10 mouse cellular contexts compared by ENCODE assay signal in the genomic region with DNA sequence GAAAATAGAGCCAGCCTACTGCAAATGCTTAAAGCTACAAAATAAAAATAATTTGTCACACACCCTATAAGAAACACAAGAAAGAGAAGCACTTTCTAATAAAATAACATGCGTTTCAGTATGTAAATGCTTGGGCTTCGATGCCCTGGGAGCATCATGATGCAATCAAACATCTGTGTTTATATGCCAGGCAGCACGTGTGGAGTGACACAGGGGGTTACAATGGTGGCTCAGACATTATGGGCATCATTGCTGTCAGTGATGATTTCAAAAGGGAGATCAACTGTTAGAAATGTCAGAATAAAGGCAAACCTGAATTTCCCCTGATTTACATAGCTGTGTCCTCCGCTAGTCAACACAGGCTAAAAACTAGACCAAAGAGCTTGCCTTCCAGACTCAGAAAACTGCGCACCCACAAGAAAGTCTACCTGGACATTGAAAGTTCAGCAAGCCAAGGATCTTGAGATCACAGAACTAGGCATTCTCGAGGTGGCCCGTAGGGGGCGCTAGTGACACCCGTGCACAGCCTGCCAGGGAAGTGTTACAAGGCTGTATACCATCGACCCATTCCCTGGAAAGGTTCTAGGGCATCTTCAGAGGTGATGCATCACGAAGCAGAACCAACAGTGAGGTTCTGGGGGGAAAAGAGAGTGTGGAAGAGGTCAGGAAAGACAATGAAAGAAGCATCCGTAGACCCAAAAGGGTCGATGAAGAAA. TPM values are rescaled to one million over a fixed set of nuclear protein-coding genes. Genes with fewer than 3 reads are reported as not detected.
A peak's percentile ranks its signal among the peaks of the same experiment; 100 is the strongest.
DNase-seq lines count a peak whose midpoint lies in the region; ATAC-seq and TF ChIP-seq lines count a peak whose summit lies in the region.
"Had no signal": no experiment of that assay in that cellular context is flagged by ENCODE, and none has a peak within 500 bp of the region (broad histone marks: within the 10 kb centered on the region; RNA-seq: fewer than 3 reads in every experiment).

No protein-coding gene starts in this region.

- no peaks in the 10 kb centered on the region for H3K9me3 ChIP-seq in stomach, postnatal 0 days (ENCODE audit: control insufficient read depth, low read length)
- H3K9me3 ChIP-seq: heart, embryonic 13.5 days; stomach, embryonic 15.5 days had no signal

- H3K4me2 ChIP-seq in stomach, postnatal 0 days (replicated peaks; ENCODE audit: low read depth): no peak overlapping the region
- H3K4me2 ChIP-seq: heart, embryonic 13.5 days; stomach, embryonic 15.5 days had no signal

- TF ChIP-seq EP300 in stomach, postnatal 0 days (optimal IDR thresholded peaks at IDR 0.05): no peak

- H3K36me3 ChIP-seq in stomach, postnatal 0 days (ENCODE audit: control insufficient read depth, insufficient read depth, low read length): no peaks in the 10 kb centered on the region
- H3K36me3 ChIP-seq: heart, embryonic 13.5 days; stomach, embryonic 15.5 days had no signal

- 49% methylated on average over 13 of the region's 13 CpGs for WGBS in stomach, postnatal 0 days

- H3K4me3 ChIP-seq in stomach, postnatal 0 days (ENCODE audit: low read depth, low read length): no peak overlapping the region
- H3K4me3 ChIP-seq: heart, embryonic 13.5 days; stomach, embryonic 15.5 days had no signal

- ATAC-seq in erythroid progenitor cell, adult 5-6 weeks (replicated peaks; ENCODE audit: low FRiP score, poor library complexity, severe bottlenecking): 0 out of 2 replicates have a peak, but pooled peaks have one; percentile 52
- no peak for ATAC-seq in stomach, postnatal 0 days (ENCODE audit: low FRiP score, low TSS enrichment)

- DNase-seq in heart, postnatal 10 days: peak; percentile 14 to 39
- no peak for DNase-seq in heart, adult 8-10 months (ENCODE audit: low spot score)
- peak; percentile 41 for DNase-seq in 416B (ENCODE audit: low read depth)
- peak; percentile 59 for DNase-seq in ZHBTc4 (ENCODE audit: low read depth, low spot score)
- DNase-seq in stomach, postnatal 0 days (ENCODE audit: low spot score): peak; percentile 58
- no peak for DNase-seq in frontal cortex, postnatal 36 days (ENCODE audit: low spot score in 2 of 2)
- no peak for DNase-seq in left cerebral cortex, postnatal 36 days (ENCODE audit: low spot score in 2 of 2)

- H3K4me1 ChIP-seq in stomach, postnatal 0 days (replicated peaks; ENCODE audit: control insufficient read depth, insufficient read depth): no peaks in the 10 kb centered on the region
- H3K4me1 ChIP-seq: heart, embryonic 13.5 days; stomach, embryonic 15.5 days had no signal

- peak; percentile 77 for TF ChIP-seq CTCF in stomach, postnatal 0 days (IDR thresholded peaks at IDR 0.05; ENCODE audit: low read depth)

- intact Hi-C loops in heart, postnatal 10 days (cut with DNase I): no loop called here
- intact Hi-C loops in left cerebral cortex, postnatal 36 days (cut with DNase I): no loop called here

- no peak overlapping the region for H3K9ac ChIP-seq in stomach, postnatal 0 days (ENCODE audit: low read length)
- H3K9ac ChIP-seq: heart, embryonic 13.5 days; stomach, embryonic 15.5 days had no signal

- H3K27me3 ChIP-seq in stomach, postnatal 0 days (ENCODE audit: control insufficient read depth, insufficient read depth, low read length): no peaks in the 10 kb centered on the region
- H3K27me3 ChIP-seq: heart, embryonic 13.5 days; stomach, embryonic 15.5 days had no signal

- no peak overlapping the region for H3K27ac ChIP-seq in stomach, postnatal 0 days (replicated peaks)
- H3K27ac ChIP-seq: heart, embryonic 13.5 days; stomach, embryonic 15.5 days had no signal

RNA-seq across cellular contexts. Expression of a gene that starts 35.0 kb away (rescaled TPM):
- total RNA-seq in heart, postnatal 10 days (2021): under 1 TPM; 0.15 to 0.17 TPM
- under 1 TPM in 1 of 4 experiments, not detected in 3; 0.13 TPM for total RNA-seq in heart, adult 8-10 months (2022)
- not detected in 2 replicates for total RNA-seq in erythroid progenitor cell, adult 5-6 weeks (2015; ENCODE audit: low replicate concordance)
- total RNA-seq in erythroid progenitor cell, adult 5-6 weeks (2017; ENCODE audit: low replicate concordance): not detected in 2 replicates
- polyA plus RNA-seq in stomach, postnatal 0 days (2015; fragmentation: Nextera tagmentation; extraction: Ambion mirVana): 0.16 and 0.27 TPM in 2 replicates
- total RNA-seq in left cerebral cortex, postnatal 36 days (2021): not detected

RNA-seq across cellular contexts. Expression of a gene that starts 39.5 kb away (rescaled TPM):
- 10 to 100 TPM; 14.3 to 17.7 TPM for total RNA-seq in heart, postnatal 10 days (2021)
- total RNA-seq in heart, adult 8-10 months (2022): 1 to 10 TPM in 1 of 4 experiments, under 1 TPM in 2, not detected in 1; 0.41 to 1.4 (median 0.65) TPM
- total RNA-seq in erythroid progenitor cell, adult 5-6 weeks (2015; ENCODE audit: low replicate concordance): 4.7 and 8.0 TPM in 2 replicates
- total RNA-seq in erythroid progenitor cell, adult 5-6 weeks (2017; ENCODE audit: low replicate concordance): 2.6 TPM in 1 of 2 replicates, not detected in the other
- 18.0 and 22.2 TPM in 2 replicates for polyA plus RNA-seq in stomach, postnatal 0 days (2015; fragmentation: Nextera tagmentation; extraction: Ambion mirVana)
- 1 to 10 TPM in 1 of 2 experiments, under 1 TPM in 1; 0.43 to 1.1 TPM for total RNA-seq in left cerebral cortex, postnatal 36 days (2021)

Comparison
In these comparisons a context has a peak if more than half of its experiments do, and no peak if none do; other contexts are left out.
1. DNase-seq: peak in heart, postnatal 10 days (2 of 2), 416B (single experiment), ZHBTc4 (single experiment) and stomach, postnatal 0 days (single experiment); none in heart, adult 8-10 months (single experiment), frontal cortex, postnatal 36 days (0 of 2) and left cerebral cortex, postnatal 36 days (0 of 2).